Mouse (Mus musculus): Measurements from ENCODE around the gene Clec2d. TPM values are rescaled to one million over a fixed set of nuclear protein-coding genes. Genes with fewer than 3 reads are reported as not detected.

Gene Clec2d
- polyA plus RNA-seq, 1 experiment from 2014 or later, result not detected

DNA sequence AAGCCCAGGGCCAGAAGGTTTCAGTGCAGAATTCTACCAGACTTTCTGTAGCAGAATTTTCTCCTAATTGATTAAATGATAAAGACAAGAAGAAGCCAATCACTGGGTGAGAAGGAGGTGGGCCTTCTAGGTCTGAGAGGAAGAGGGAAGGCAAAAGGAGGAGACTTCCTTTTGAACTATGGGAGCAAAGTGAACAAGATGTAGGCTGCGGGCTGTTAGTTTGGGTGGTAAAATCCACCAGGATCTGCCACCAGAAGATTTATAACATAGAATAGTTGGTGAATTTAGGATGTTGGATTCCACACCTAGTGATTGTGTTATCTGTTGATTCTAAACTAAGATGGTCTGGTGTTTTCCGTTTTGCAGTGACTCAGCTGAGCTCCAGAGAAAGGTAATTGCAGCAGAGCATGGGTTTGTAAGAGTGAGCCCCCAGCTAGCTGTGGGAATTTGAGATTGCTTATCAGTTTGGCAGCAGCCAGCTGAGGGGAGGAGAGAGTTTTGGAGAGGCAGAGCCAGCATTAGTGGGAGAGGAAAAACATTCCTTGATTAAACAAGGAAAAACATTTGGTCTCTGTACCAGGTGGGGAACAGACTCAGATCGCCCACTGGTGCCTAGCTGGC, 39.6 kb downstream of the Clec2d start:
- Histone ChIP-seq H3K4me3 (no peak overlapping the region), H3K4me1 (no peaks in the 10 kb centered on the region), H3K36me3 (no peaks in the 10 kb centered on the region), H3K27me3 (ENCODE audit: low read depth, poor library complexity, severe bottlenecking) (no peaks in the 10 kb centered on the region), H3K9me3 (replicated peaks) (no peaks in the 10 kb centered on the region), H3K27ac (no peak overlapping the region)
- WGBS, result 63% methylated on average over 3 of the region's 3 CpGs
- DNase-seq (ENCODE audit: low spot score), result no peak

DNA sequence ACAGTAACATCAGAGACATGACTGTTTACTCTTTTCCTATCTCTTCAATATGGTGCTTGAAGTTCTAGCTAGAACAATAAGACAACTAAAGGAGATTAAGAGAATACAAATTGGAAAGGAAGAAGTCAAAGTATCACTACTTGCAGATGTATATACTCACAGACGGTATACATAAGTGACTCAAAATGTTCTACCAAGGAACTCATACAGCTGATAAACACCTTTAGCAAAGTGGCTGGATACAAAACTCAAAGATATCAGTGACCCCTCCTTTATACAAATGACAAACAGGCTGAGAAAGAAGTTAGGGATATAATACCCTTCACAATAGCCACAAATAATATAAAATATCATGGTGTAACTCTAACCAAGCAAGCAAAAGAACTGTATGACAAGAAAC, 40.6 kb downstream of the Clec2d start:
- DNase-seq (ENCODE audit: low spot score), result no peak

GRCm38 (mm10) chr6:129222188-129222800, 41.9 kb downstream of the Clec2d start:
- WGBS, result 91% methylated on average over 3 of the region's 3 CpGs
- H3K27ac ChIP-seq, result no peak overlapping the region
- no peak for DNase-seq (ENCODE audit: low spot score)
- no peak overlapping the region for H3K4me3 ChIP-seq
- no peaks in the 10 kb centered on the region for H3K9me3 ChIP-seq (replicated peaks)
- H3K36me3 ChIP-seq, result no peaks in the 10 kb centered on the region
- no peaks in the 10 kb centered on the region for H3K4me1 ChIP-seq
- H3K27me3 ChIP-seq (ENCODE audit: low read depth, poor library complexity, severe bottlenecking), result no peaks in the 10 kb centered on the region

More for the DNA sequence above, 40.6 kb downstream of the Clec2d start:
- 96% methylated on average over 1 of the region's 1 CpGs for WGBS
- Histone ChIP-seq H3K36me3 (no peaks in the 10 kb centered on the region), H3K27ac (no peak overlapping the region), H3K4me3 (no peak overlapping the region), H3K27me3 (ENCODE audit: low read depth, poor library complexity, severe bottlenecking) (no peaks in the 10 kb centered on the region), H3K9me3 (replicated peaks) (no peaks in the 10 kb centered on the region), H3K4me1 (no peaks in the 10 kb centered on the region)

DNA sequence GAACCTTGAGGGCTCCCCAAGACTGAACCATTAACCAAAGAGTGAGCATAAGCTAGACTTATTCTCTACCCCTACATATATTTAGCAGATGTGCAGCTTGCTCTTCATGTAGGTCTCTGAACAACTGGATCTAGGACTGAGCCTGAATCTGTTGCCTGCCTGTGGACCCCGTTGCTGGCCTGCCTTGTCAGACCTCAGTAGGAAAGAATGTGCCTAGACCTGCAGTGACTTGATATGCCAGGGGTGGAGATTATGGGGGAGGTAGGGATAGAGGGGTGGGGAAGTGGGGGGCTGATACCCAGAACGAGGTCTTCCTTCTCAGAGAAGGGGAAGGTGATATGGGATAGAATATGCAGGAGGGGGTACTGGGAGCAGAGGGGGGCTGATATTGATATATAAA, 43.2 kb downstream of the Clec2d start:
- no peak for DNase-seq (ENCODE audit: low spot score)

GRCm38 (mm10) chr6:129224090-129224489, 43.7 kb downstream of the Clec2d start:
- no peaks in the 10 kb centered on the region for H3K4me1 ChIP-seq
- 97% methylated on average over 1 of the region's 1 CpGs for WGBS
- H3K27me3 ChIP-seq (ENCODE audit: low read depth, poor library complexity, severe bottlenecking), result no peaks in the 10 kb centered on the region
- H3K9me3 ChIP-seq (replicated peaks), result no peaks in the 10 kb centered on the region
- no peak for DNase-seq (ENCODE audit: low spot score)
- no peak overlapping the region for H3K27ac ChIP-seq
- no peaks in the 10 kb centered on the region for H3K36me3 ChIP-seq
- H3K4me3 ChIP-seq, result no peak overlapping the region

More for the DNA sequence above, 43.2 kb downstream of the Clec2d start:
- H3K9me3 ChIP-seq (replicated peaks), result no peaks in the 10 kb centered on the region
- no peak overlapping the region for H3K4me3 ChIP-seq
- no peaks in the 10 kb centered on the region for H3K27me3 ChIP-seq (ENCODE audit: low read depth, poor library complexity, severe bottlenecking)
- WGBS, result 68% methylated on average over 2 of the region's 2 CpGs
- no peaks in the 10 kb centered on the region for H3K36me3 ChIP-seq
- H3K27ac ChIP-seq, result no peak overlapping the region
- no peaks in the 10 kb centered on the region for H3K4me1 ChIP-seq

GRCm38 (mm10) chr6:129225078-129225477, 44.7 kb downstream of the Clec2d start:
- 81% methylated on average over 2 of the region's 2 CpGs for WGBS
- H3K27me3 ChIP-seq (ENCODE audit: low read depth, poor library complexity, severe bottlenecking), result no peaks in the 10 kb centered on the region

DNA sequence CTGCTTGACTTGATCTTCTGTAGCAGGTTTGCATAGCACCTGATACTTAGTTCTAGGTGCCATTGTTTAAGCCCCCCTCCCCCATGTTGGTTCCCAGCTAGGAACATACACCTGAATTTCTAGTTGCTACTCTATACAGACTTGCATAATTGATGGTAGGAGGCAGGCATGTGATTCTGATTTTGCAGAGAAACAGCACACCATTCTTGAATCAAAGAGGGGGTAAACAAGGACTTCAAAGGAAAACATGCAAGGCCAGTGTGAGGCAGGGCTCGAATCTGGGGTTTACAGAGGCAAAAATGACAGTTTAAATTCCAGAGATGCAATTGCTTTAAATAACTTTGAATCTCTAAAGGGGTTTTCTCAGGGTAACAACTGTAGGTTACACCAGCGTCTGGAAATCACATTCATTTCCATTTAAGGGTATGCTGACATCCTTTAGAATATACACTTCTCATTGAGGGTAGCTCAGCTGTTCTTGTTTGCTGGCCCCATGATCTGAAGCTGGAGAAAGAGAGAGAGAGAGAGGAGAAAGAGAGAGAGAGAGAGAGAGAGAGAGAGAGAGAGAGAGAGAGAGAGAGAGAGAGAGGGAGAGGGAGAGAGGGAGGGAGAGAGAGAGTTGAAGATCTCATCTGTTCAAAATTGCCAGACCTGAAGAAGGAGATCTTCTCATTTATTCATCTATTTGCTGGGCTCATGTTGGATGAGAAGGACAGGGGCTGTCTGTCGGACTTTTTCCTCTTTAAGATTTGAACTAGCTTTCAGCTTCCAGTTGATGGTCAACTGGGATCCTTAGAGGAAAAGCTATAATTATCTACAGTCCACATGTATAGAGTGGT, 48.7 kb downstream of the Clec2d start:
- H3K27ac ChIP-seq, result no peak overlapping the region
- DNase-seq (ENCODE audit: low spot score), result no peak
- 64% methylated on average over 3 of the region's 3 CpGs for WGBS
- no peak overlapping the region for H3K4me3 ChIP-seq
- H3K36me3 ChIP-seq, result no peaks in the 10 kb centered on the region
- H3K27me3 ChIP-seq (ENCODE audit: low read depth, poor library complexity, severe bottlenecking), result no peaks in the 10 kb centered on the region
- H3K4me1 ChIP-seq, result no peaks in the 10 kb centered on the region
- H3K9me3 ChIP-seq (replicated peaks), result no peaks in the 10 kb centered on the region

More at GRCm38 (mm10) chr6:129225078-129225477, 44.7 kb downstream of the Clec2d start:
- Histone ChIP-seq H3K27ac (no peak overlapping the region), H3K4me1 (no peaks in the 10 kb centered on the region), H3K36me3 (no peaks in the 10 kb centered on the region), H3K4me3 (no peak overlapping the region), H3K9me3 (replicated peaks) (no peaks in the 10 kb centered on the region)
- DNase-seq (ENCODE audit: low spot score), result no peak

- no peaks in the 10 kb centered on the region for H3K27me3 ChIP-seq (ENCODE audit: low read depth, poor library complexity, severe bottlenecking)
- H3K9me3 ChIP-seq (replicated peaks), result no peaks in the 10 kb centered on the region
- WGBS, result 85% methylated on average over 3 of the region's 3 CpGs
- H3K27ac ChIP-seq, result no peak overlapping the region
- no peaks in the 10 kb centered on the region for H3K4me1 ChIP-seq
- H3K4me3 ChIP-seq, result no peak overlapping the region
- no peak for DNase-seq (ENCODE audit: low spot score)
- no peaks in the 10 kb centered on the region for H3K36me3 ChIP-seq
Measured at GRCm38 (mm10) chr6:129229774-129230578, 49.6 kb downstream of the Clec2d start.

DNA sequence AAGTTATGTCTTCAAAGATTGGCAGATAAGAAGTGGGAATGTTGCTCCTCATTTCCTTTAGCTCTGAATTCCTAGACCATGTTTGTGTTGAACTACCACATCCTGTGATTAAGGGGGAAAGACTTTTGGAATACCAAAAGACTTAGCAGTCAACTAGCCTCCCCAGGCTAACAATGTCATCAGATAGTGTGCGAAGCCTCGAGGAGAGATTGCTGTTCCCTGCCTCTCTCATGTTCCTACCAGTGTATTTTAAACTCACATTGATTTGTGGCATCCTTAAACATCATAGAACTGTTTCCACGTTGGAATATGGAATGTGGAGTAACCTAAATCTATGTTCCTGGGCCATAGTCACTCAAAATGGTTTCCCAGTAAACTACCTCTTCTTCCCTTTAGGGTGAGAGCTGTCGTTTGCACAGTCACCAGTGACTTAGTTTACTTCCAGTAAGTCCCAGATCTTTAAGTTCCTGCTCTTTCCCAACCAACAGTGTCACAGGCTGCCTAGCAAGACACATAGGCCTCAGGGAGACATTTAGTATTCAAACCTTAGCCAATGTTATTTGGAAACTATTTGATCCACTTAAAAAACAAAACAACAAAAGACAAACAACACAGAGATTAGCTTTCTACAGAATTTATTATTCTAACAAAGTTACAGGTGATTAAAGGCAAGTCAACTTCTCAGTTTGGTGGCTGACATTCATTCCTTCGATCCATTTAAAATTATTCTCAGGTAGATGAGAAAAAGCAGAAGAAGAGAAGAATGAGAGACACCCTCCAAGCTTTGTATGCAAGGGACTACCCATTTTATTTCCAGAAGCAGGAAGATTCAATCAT, 51.8 kb downstream of the Clec2d start:
- WGBS, result 84% methylated on average over 5 of the region's 5 CpGs
- DNase-seq (ENCODE audit: low spot score), result no peak
- Histone ChIP-seq H3K4me3 (no peak overlapping the region), H3K9me3 (replicated peaks) (no peaks in the 10 kb centered on the region), H3K36me3 (no peaks in the 10 kb centered on the region), H3K4me1 (no peaks in the 10 kb centered on the region), H3K27me3 (ENCODE audit: low read depth, poor library complexity, severe bottlenecking) (no peaks in the 10 kb centered on the region), H3K27ac (no peak overlapping the region)

DNA sequence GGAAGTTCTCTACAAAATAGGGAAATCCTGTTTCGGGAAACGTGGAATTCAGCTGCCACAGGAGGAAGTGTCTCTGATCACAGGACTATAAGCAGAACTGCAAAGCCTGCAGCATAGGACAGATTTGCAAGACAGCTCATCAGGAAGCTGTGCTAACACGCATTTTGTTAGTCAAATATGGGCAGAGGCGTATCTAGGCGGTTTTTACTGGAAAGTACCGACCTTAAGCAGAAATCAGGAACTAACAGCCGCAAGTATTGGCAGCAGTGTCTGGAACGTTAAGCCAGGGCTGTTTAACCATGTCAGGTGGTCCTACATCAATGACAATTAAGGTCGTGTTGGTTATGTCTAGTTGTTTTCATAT, 52.4 kb downstream of the Clec2d start:
- peaks cover 4% of the 10 kb centered on the region for H3K4me1 ChIP-seq
- WGBS, result 88% methylated on average over 9 of the region's 9 CpGs
- H3K27me3 ChIP-seq (ENCODE audit: low read depth, poor library complexity, severe bottlenecking), result no peaks in the 10 kb centered on the region
- DNase-seq (ENCODE audit: low spot score), result no peak
- no peaks in the 10 kb centered on the region for H3K36me3 ChIP-seq
- no peak overlapping the region for H3K27ac ChIP-seq
- H3K4me3 ChIP-seq, result no peak overlapping the region
- no peaks in the 10 kb centered on the region for H3K9me3 ChIP-seq (replicated peaks)

GRCm38 (mm10) chr6:129233366-129233954, 53.0 kb downstream of the Clec2d start:
- DNase-seq (ENCODE audit: low spot score), result no peak
- Histone ChIP-seq H3K36me3 (no peaks in the 10 kb centered on the region), H3K4me1 (peaks cover 4% of the 10 kb centered on the region), H3K27ac (no peak overlapping the region), H3K4me3 (no peak overlapping the region), H3K9me3 (replicated peaks) (no peaks in the 10 kb centered on the region), H3K27me3 (ENCODE audit: low read depth, poor library complexity, severe bottlenecking) (no peaks in the 10 kb centered on the region)
- WGBS, result 81% methylated on average over 6 of the region's 6 CpGs

DNA sequence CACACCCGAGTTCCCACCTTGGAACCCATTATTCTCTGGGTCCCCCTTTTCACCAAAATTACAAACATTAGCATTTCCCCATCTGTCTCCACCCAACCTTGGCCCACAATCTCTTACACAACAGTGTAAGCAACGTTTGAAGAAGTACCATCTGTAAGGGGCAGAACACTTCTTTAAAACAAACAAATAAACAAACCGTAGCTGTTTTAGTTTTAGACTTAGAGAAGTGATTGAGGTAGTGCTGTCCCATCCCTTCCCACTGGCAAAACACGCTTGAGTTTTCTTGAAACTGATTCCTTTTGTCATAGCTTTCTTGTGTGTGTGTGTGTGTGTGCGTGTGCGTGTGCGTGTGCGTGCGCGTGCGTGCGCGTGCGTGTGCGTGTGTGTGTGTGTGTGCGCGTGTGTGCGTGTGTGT, 53.5 kb downstream of the Clec2d start:
- Histone ChIP-seq H3K9me3 (replicated peaks) (no peaks in the 10 kb centered on the region), H3K4me1 (peaks cover 4% of the 10 kb centered on the region), H3K4me3 (no peak overlapping the region), H3K36me3 (no peaks in the 10 kb centered on the region), H3K27me3 (ENCODE audit: low read depth, poor library complexity, severe bottlenecking) (no peaks in the 10 kb centered on the region), H3K27ac (no peak overlapping the region)
- DNase-seq (ENCODE audit: low spot score), result no peak
- 89% methylated on average over 14 of the region's 18 CpGs for WGBS
